Mouse (Mus musculus) 3T3-L1 (cell line): Measurements from ENCODE around the gene Usp17le.
A peak's percentile ranks its signal among the peaks of the same experiment; 100 is the strongest.
"Not testable (repeated sequence)": the region's sequence is repeated elsewhere in the genome, so short reads cannot be mapped to it uniquely, and the experiment has no call there.

Experiments used
- DNase-seq: peaks from one replicate; pipeline ENCODE4 v3.0.0-alpha.2; 2015; ENCODE audit warnings: low read depth, low spot score

Usp17le gene

DNA sequence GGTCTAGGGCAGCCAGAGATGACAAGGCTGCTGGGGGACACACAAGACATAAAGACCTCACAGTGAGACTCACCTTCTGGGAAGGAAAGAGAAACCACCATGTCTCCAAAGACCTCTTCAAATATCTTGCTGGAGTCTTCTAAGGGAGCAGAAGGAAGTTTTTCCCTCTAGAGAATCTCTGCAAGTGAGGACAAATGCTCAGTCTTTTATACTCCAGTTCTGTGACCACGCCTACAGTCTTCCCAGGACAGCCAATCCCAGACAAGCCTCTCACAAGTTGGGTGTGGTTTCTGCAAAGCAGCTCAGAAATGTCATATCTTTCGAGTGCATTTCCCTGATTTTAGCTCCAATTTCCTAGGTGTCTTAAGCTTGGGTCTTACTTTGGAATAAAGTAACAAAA lies at the start of gene Usp17le:
Gene Usp17le (minus strand): TSS at position 101 of the 400 bp plus-strand sequence.
- DNase-seq = not testable (repeated sequence)

DNA sequence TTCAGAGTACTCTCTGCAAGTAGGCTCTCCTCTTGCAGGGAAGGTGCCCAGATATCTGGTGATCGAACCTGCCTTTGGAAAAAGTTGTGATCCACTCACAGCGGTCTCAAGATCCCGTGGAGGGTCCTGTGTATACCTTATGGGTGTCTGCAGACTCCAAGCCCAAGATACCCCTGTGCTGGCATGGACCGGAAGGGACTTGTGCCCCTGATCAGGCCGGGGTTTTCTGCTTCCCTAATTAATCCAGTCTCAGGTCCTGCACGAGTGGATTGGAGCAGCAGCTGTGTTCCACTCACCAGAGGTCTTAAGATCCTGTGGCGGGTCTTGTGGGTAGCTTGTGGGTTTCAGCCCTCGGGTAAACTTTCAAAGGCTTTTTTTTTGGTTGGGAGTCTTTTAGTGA lies 33.1 kb upstream of the Usp17le start:
- DNase-seq = not testable (repeated sequence)

DNA sequence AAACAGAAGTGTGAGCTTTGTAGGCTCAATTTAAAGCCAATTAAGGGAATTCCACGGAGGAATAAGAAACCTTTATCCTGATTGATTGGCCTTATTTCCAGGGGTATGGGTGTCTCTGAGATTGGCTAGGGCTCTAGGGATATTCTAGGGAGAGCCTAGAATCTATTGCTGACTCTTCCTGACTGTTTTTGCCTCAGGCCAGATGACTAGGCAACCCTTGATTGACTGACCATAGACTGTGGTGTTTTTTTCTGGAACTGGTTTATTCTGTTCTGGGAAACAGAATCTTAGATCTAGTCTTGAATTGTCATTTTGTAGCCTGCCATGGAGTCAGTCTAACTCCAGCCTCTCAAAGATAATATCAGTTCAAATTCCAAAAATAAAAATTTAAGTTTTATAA lies 13.5 kb upstream of the Usp17le start:
- DNase-seq = peak; percentile 88
